26 mouse cellular contexts compared by ENCODE assay signal in the genomic region with DNA sequence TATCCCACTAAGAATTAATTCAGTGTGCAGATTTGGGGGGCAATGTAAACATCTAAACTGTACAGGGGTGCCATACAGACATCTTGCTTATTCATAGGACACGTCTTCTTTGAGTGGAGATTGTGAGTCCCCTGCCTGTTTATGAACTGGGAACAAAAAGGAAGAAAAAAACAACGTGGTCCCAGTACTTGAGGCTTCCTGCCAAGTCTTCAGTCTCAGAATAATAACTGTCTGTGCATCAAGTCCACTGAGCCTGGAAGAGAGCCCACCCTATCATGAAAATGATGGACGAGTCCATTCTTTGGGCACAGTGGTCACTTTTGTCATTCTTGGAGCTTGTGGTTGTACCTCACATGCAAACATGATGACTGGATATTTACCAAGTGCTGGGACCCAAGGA. TPM values are rescaled to one million over a fixed set of nuclear protein-coding genes. Genes with fewer than 3 reads are reported as not detected.
DNase-seq lines count a peak whose midpoint lies in the region; ATAC-seq and TF ChIP-seq lines count a peak whose summit lies in the region.
"Had no signal": no experiment of that assay in that cellular context is flagged by ENCODE, and none has a peak within 500 bp of the region (broad histone marks: within the 10 kb centered on the region; RNA-seq: fewer than 3 reads in every experiment).

No protein-coding gene starts in this region.

- 36% methylated on average over 3 of the region's 3 CpGs for WGBS in forebrain, embryonic 14.5 days
- 78% methylated on average over 3 of the region's 3 CpGs for WGBS in forebrain, embryonic 11.5 days
- 40% methylated on average over 3 of the region's 3 CpGs for WGBS in lung, embryonic 15.5 days

- H3K27ac ChIP-seq in forebrain, embryonic 14.5 days (ENCODE audit: low read depth, low read length) = no peak overlapping the region
- no peak overlapping the region for H3K27ac ChIP-seq in forebrain, embryonic 11.5 days (ENCODE audit: low read depth, low read length)
- H3K27ac ChIP-seq in lung, embryonic 15.5 days = peak overlapping the region; percentile 55
- H3K27ac ChIP-seq: forebrain, embryonic 10.5 days; forebrain, embryonic 15.5 days; heart, embryonic 15.5 days; hindbrain, embryonic 15.5 days had no signal

- DNase-seq in forebrain, embryonic 14.5 days (ENCODE audit: low spot score) = peak; percentile 58
- no peak for DNase-seq in forebrain, embryonic 11.5 days (ENCODE audit: low spot score)
- no peak for DNase-seq in lung, postnatal 36 days
- peak; percentile 16 for DNase-seq in lung, postnatal 10 days
- no peak for DNase-seq in lung, adult 18-20 months
- DNase-seq in brain, embryonic 14.5 days (ENCODE audit: low read depth) = peak; percentile 65
- DNase-seq: adrenal gland, adult 8-10 months; adrenal gland, postnatal 25 days; cerebellum, adult 18-20 months; cerebellum, adult 9-10 months; cerebellum, postnatal 14 days; gastrocnemius, postnatal 25 days; heart, adult 18-20 months; heart, postnatal 10 days; heart, postnatal 36 days had no signal

- H3K9me3 ChIP-seq in forebrain, embryonic 14.5 days (replicated peaks; ENCODE audit: control insufficient read depth, low read length) = no peaks in the 10 kb centered on the region
- no peaks in the 10 kb centered on the region for H3K9me3 ChIP-seq in forebrain, embryonic 11.5 days (ENCODE audit: control insufficient read depth, low read length)
- H3K9me3 ChIP-seq in lung, embryonic 15.5 days = no peaks in the 10 kb centered on the region
- H3K9me3 ChIP-seq: forebrain, embryonic 10.5 days; forebrain, embryonic 15.5 days; heart, embryonic 12.5 days; heart, embryonic 15.5 days; hindbrain, embryonic 15.5 days had no signal

- no peaks in the 10 kb centered on the region for H3K36me3 ChIP-seq in forebrain, embryonic 14.5 days (ENCODE audit: control insufficient read depth, insufficient read depth, low read length)
- H3K36me3 ChIP-seq in forebrain, embryonic 11.5 days (ENCODE audit: control insufficient read depth, insufficient read depth, low read length) = no peaks in the 10 kb centered on the region
- no peaks in the 10 kb centered on the region for H3K36me3 ChIP-seq in lung, embryonic 15.5 days
- H3K36me3 ChIP-seq: forebrain, embryonic 10.5 days; forebrain, embryonic 15.5 days; heart, embryonic 12.5 days; heart, embryonic 15.5 days; hindbrain, embryonic 15.5 days had no signal

- ATAC-seq in forebrain, embryonic 14.5 days = no peak
- ATAC-seq in forebrain, embryonic 11.5 days (replicated peaks; ENCODE audit: low FRiP score) = no peak
- peak; percentile 57; the same call in 1 of the 2 replicates for ATAC-seq in lung, embryonic 15.5 days (ENCODE audit: borderline replicate concordance, extremely low read depth, low FRiP score, low TSS enrichment)
- ATAC-seq: activated CD4-positive, CD25-positive, alpha-beta regulatory T cell, adult 4 months; forebrain, embryonic 15.5 days had no signal

- TF ChIP-seq CTCF in brain, embryonic 14.5 days (IDR thresholded peaks at IDR 0.05; ENCODE audit: borderline replicate concordance, extremely low read depth, insufficient read depth, insufficient read length) = no peak

- no peaks in the 10 kb centered on the region for H3K27me3 ChIP-seq in forebrain, embryonic 14.5 days (replicated peaks; ENCODE audit: control insufficient read depth, insufficient read depth, low read length)
- H3K27me3 ChIP-seq in forebrain, embryonic 11.5 days (ENCODE audit: control insufficient read depth, insufficient read depth, low read length) = no peaks in the 10 kb centered on the region
- no peaks in the 10 kb centered on the region for H3K27me3 ChIP-seq in lung, embryonic 15.5 days
- H3K27me3 ChIP-seq: forebrain, embryonic 15.5 days; heart, embryonic 12.5 days; heart, embryonic 15.5 days; hindbrain, embryonic 15.5 days had no signal

- no peak overlapping the region for H3K4me2 ChIP-seq in forebrain, embryonic 14.5 days (ENCODE audit: low read length)
- no peak overlapping the region for H3K4me2 ChIP-seq in forebrain, embryonic 11.5 days (ENCODE audit: low read depth, low read length, severe bottlenecking)
- no peak overlapping the region for H3K4me2 ChIP-seq in lung, embryonic 15.5 days
- H3K4me2 ChIP-seq: forebrain, embryonic 15.5 days; heart, embryonic 12.5 days; heart, embryonic 15.5 days; hindbrain, embryonic 15.5 days had no signal

- peaks cover 5% of the 10 kb centered on the region; the same call in 1 of the 2 replicates for H3K4me1 ChIP-seq in forebrain, embryonic 14.5 days (ENCODE audit: control insufficient read depth, insufficient read depth, low read length)
- H3K4me1 ChIP-seq in forebrain, embryonic 11.5 days (replicated peaks; ENCODE audit: control insufficient read depth, insufficient read depth, low read length) = no peaks in the 10 kb centered on the region
- H3K4me1 ChIP-seq in lung, embryonic 15.5 days = peaks cover 8% of the 10 kb centered on the region
- H3K4me1 ChIP-seq: heart, embryonic 12.5 days; heart, embryonic 15.5 days had no signal

- no peak overlapping the region for H3K9ac ChIP-seq in forebrain, embryonic 14.5 days (ENCODE audit: low read length)
- H3K9ac ChIP-seq in forebrain, embryonic 11.5 days (ENCODE audit: low read length) = no peak overlapping the region
- H3K9ac ChIP-seq in lung, embryonic 15.5 days = no peak overlapping the region
- H3K9ac ChIP-seq: forebrain, embryonic 15.5 days; heart, embryonic 12.5 days; heart, embryonic 15.5 days; hindbrain, embryonic 15.5 days had no signal

- no peak for TF ChIP-seq POLR2A in brain, embryonic 14.5 days (IDR thresholded peaks at IDR 0.05; ENCODE audit: borderline replicate concordance, extremely low read depth, insufficient read depth, insufficient read length, poor library complexity, severe bottlenecking)

- no peak overlapping the region for H3K4me3 ChIP-seq in forebrain, embryonic 14.5 days (ENCODE audit: low read depth, low read length)
- H3K4me3 ChIP-seq in forebrain, embryonic 11.5 days (ENCODE audit: low read depth, low read length) = no peak overlapping the region
- H3K4me3 ChIP-seq in lung, embryonic 15.5 days = no peak overlapping the region
- H3K4me3 ChIP-seq: forebrain, embryonic 10.5 days; forebrain, embryonic 15.5 days; heart, embryonic 12.5 days; heart, embryonic 15.5 days; hindbrain, embryonic 15.5 days had no signal

RNA-seq across cellular contexts. Expression of a gene that starts 6.2 kb away (rescaled TPM):
- polyA plus RNA-seq in forebrain, embryonic 14.5 days (2014; fragmentation: Nextera tagmentation; extraction: Ambion mirVana) = not detected in 2 replicates
- not detected in 2 replicates for polyA plus RNA-seq in forebrain, embryonic 11.5 days (2014; fragmentation: Nextera tagmentation; extraction: Ambion mirVana)
- not detected in 2 replicates for polyA plus RNA-seq in lung, embryonic 15.5 days (2015; fragmentation: Nextera tagmentation; extraction: Ambion mirVana)
- polyA plus RNA-seq in brain, embryonic 14.5 days (2012; rRNA removed) = not detected in 2 replicates
- polyA plus RNA-seq: activated CD4-positive, CD25-positive, alpha-beta regulatory T cell, adult 4 months; embryonic facial prominence, embryonic 11.5 days; embryonic facial prominence, embryonic 14.5 days; forebrain, embryonic 10.5 days; forebrain, embryonic 15.5 days; gonadal fat pad, adult 2 months; heart, embryonic 12.5 days; heart, embryonic 15.5 days; hindbrain, embryonic 11.5 days; hindbrain, embryonic 15.5 days had no signal

RNA-seq across cellular contexts. Expression of a gene that starts 39.1 kb away (rescaled TPM):
- polyA plus RNA-seq in forebrain, embryonic 14.5 days (2014; fragmentation: Nextera tagmentation; extraction: Ambion mirVana) = 3.4 and 5.9 TPM in 2 replicates
- polyA plus RNA-seq in forebrain, embryonic 11.5 days (2014; fragmentation: Nextera tagmentation; extraction: Ambion mirVana) = 2.5 and 3.1 TPM in 2 replicates
- 5.9 and 7.5 TPM in 2 replicates for polyA plus RNA-seq in lung, embryonic 15.5 days (2015; fragmentation: Nextera tagmentation; extraction: Ambion mirVana)
- 18.9 and 42.6 TPM in 2 replicates for polyA plus RNA-seq in brain, embryonic 14.5 days (2012; rRNA removed)

Comparison
In these comparisons a context has a peak if more than half of its experiments do, and no peak if none do; other contexts are left out.
1. DNase-seq: peak in forebrain, embryonic 14.5 days (single experiment), lung, postnatal 10 days (single experiment) and brain, embryonic 14.5 days (single experiment); none in forebrain, embryonic 11.5 days (single experiment), lung, postnatal 36 days (single experiment) and lung, adult 18-20 months (0 of 2).